8 mouse cellular contexts compared by ENCODE assay signal in genomic region chr16:54983759-54984218, GRCm38 (mm10).
DNase-seq lines count a peak whose midpoint lies in the region; ATAC-seq and TF ChIP-seq lines count a peak whose summit lies in the region.

No protein-coding gene starts in this region.

- TF ChIP-seq CTCF in E14TG2a.4 (conservative IDR thresholded peaks at IDR 0.05; ENCODE audit: low read length) = peak; percentile 84
- TF ChIP-seq CTCF in Patski (IDR thresholded peaks at IDR 0.05) = peak; percentile 85
- TF ChIP-seq CTCF in lung, embryonic 14.5 days (IDR thresholded peaks at IDR 0.05; ENCODE audit: low read depth) = peak; percentile 90

- no peak overlapping the region for H3K27ac ChIP-seq in heart, embryonic 15.5 days
- H3K27ac ChIP-seq in lung, embryonic 14.5 days (ENCODE audit: low read depth) = no peak overlapping the region

- no peaks in the 10 kb centered on the region for H3K36me3 ChIP-seq in E14TG2a.4 (ENCODE audit: insufficient read depth, low read length)
- no peaks in the 10 kb centered on the region for H3K36me3 ChIP-seq in heart, embryonic 15.5 days
- no peaks in the 10 kb centered on the region for H3K36me3 ChIP-seq in lung, embryonic 14.5 days (ENCODE audit: insufficient read depth)

- H3K27me3 ChIP-seq in E14TG2a.4 (ENCODE audit: insufficient read depth, low read length) (no peaks in the 10 kb centered on the region), Patski (peaks cover 25% of the 10 kb centered on the region)
- no peaks in the 10 kb centered on the region for H3K27me3 ChIP-seq in heart, embryonic 15.5 days
- no peaks in the 10 kb centered on the region for H3K27me3 ChIP-seq in lung, embryonic 14.5 days (ENCODE audit: insufficient read depth, low read length)

- H3K9me3 ChIP-seq in E14TG2a.4 (ENCODE audit: low read length) = no peaks in the 10 kb centered on the region
- no peaks in the 10 kb centered on the region for H3K9me3 ChIP-seq in heart, embryonic 15.5 days (replicated peaks)
- no peaks in the 10 kb centered on the region for H3K9me3 ChIP-seq in lung, embryonic 14.5 days (ENCODE audit: low read depth, low read length)

- in situ Hi-C loops in Patski (cut with MboI; ENCODE audit: low pct_unique_long_range_greater_than_20kb) = loop anchor here (10.0 kb wide), 2 partner anchors 481 to 1029 kb away; no protein-coding TSS in a partner anchor

- POLR2A ChIA-PET in Patski (lab: Charles Lee) = no interaction called here

- DNase-seq in Patski (ENCODE audit: low read depth, low spot score) = no peak
- peak; percentile 82 for DNase-seq in embryo, embryonic 10.5 days (ENCODE audit: low spot score)
- DNase-seq in kidney, postnatal 4 days = peak; percentile 79 to 80
- DNase-seq in lung, embryonic 14.5 days = peak; percentile 85
- DNase-seq in retina, adult 2 months (ENCODE audit: low read depth, low spot score) = peak; percentile 3
- no peak for DNase-seq in spleen, adult 12 weeks (ENCODE audit: low spot score)

- WGBS in heart, embryonic 15.5 days = 4% methylated on average over 9 of the region's 9 CpGs
- WGBS in lung, embryonic 14.5 days = 3% methylated on average over 9 of the region's 9 CpGs

- CTCF ChIA-PET in Patski (lab: Charles Lee) = no interaction called here

- H3K9ac ChIP-seq in heart, embryonic 15.5 days = no peak overlapping the region
- no peak overlapping the region for H3K9ac ChIP-seq in lung, embryonic 14.5 days

- no peaks in the 10 kb centered on the region for H3K4me1 ChIP-seq in E14TG2a.4 (replicated peaks; ENCODE audit: low read depth, low read length)
- H3K4me1 ChIP-seq in heart, embryonic 15.5 days (replicated peaks) = no peaks in the 10 kb centered on the region
- no peaks in the 10 kb centered on the region for H3K4me1 ChIP-seq in lung, embryonic 14.5 days (ENCODE audit: insufficient read depth)

- no peak overlapping the region for H3K4me3 ChIP-seq in E14TG2a.4 (replicated peaks; ENCODE audit: low read length)
- peak overlapping the region; percentile 27; the same call in 1 of the 2 replicates for H3K4me3 ChIP-seq in heart, embryonic 15.5 days
- H3K4me3 ChIP-seq in lung, embryonic 14.5 days (ENCODE audit: low read depth, low read length) = 0 out of 2 replicates have a peak overlapping the region, but pooled peaks have one; percentile 4

- ATAC-seq in Patski = peak; percentile 51
- ATAC-seq in heart, embryonic 15.5 days (replicated peaks; ENCODE audit: insufficient number of reproducible peaks, insufficient read depth, low FRiP score, low read depth) = no peak
- peak; percentile 82 for ATAC-seq in lung, embryonic 14.5 days (ENCODE audit: insufficient read depth)

- H3K4me2 ChIP-seq in heart, embryonic 15.5 days = peak overlapping the region; percentile 51
- H3K4me2 ChIP-seq in lung, embryonic 14.5 days = peak overlapping the region; percentile 57

Comparison
In these comparisons a context has a peak if more than half of its experiments do, and no peak if none do; other contexts are left out.
1. DNase-seq: peak in embryo, embryonic 10.5 days (single experiment), kidney, postnatal 4 days (2 of 2), lung, embryonic 14.5 days (single experiment) and retina, adult 2 months (single experiment); none in Patski (single experiment) and spleen, adult 12 weeks (single experiment).
2. Peak in every context shown above with its lines, with median percentiles within 50 percentile points of each other: CTCF ChIP-seq.